Mouse (Mus musculus) hindbrain, embryonic 11.5 days (tissue): Measurements from ENCODE around the gene Stxbp1. TPM values are rescaled to one million over a fixed set of nuclear protein-coding genes. Genes with fewer than 3 reads are reported as not detected.

Experiments used
- ATAC-seq: fragments of 200-750 bp; cut with Nextera tagmentation; 2 replicates; pipeline ENCODE4 v1.8.0; 2017; ENCODE audit warnings: mild to moderate bottlenecking, moderate TSS enrichment, moderate library complexity; ENCODE audit not compliant: low FRiP score
- DNase-seq: peaks from one replicate; pipeline ENCODE4 v3.0.0-alpha.2; 2015; ENCODE audit warnings: low spot score
- H3K27ac ChIP-seq: fragments of 300-500 bp; sonication (generic); 2 replicates; pipeline ENCODE4 v1.5.1; 2014; ENCODE audit warnings: mild to moderate bottlenecking, low read depth, low read length
- H3K27me3 ChIP-seq: fragments of 300-500 bp; sonication (generic); 2 replicates; pipeline ENCODE4 v1.6.1; 2014; ENCODE audit warnings: mild to moderate bottlenecking, low read length, moderate library complexity, mixed read lengths; ENCODE audit not compliant: control insufficient read depth, insufficient read depth
- H3K36me3 ChIP-seq: fragments of 300-500 bp; sonication (generic); 2 replicates; pipeline ENCODE4 v1.6.1; 2014; ENCODE audit warnings: mild to moderate bottlenecking, low read length, moderate library complexity, mixed read lengths; ENCODE audit not compliant: control insufficient read depth, insufficient read depth
- H3K4me1 ChIP-seq: fragments of 300-500 bp; sonication (generic); replicated peaks from 2 replicates; pipeline ENCODE4 v1.6.1; 2014; ENCODE audit warnings: low read length, mixed read lengths; ENCODE audit not compliant: control insufficient read depth, insufficient read depth
- H3K4me2 ChIP-seq: fragments of 300-500 bp; sonication (generic); replicated peaks from 2 replicates; pipeline ENCODE4 v1.6.1; 2014; ENCODE audit warnings: mild to moderate bottlenecking, low read depth, low read length
- H3K4me3 ChIP-seq: fragments of 300-500 bp; sonication (generic); 2 replicates; pipeline ENCODE4 v1.5.1; 2014; ENCODE audit warnings: low read depth, low read length
- H3K9ac ChIP-seq: fragments of 300-500 bp; sonication (generic); 2 replicates; pipeline ENCODE4 v1.6.1; 2014; ENCODE audit warnings: low read depth, low read length
- H3K9me3 ChIP-seq: fragments of 300-500 bp; sonication (generic); 2 replicates; pipeline ENCODE4 v1.6.1; 2016; ENCODE audit warnings: low read length; ENCODE audit not compliant: control insufficient read depth
- WGBS: fragments of 180-500 bp; shearing (Covaris S2); extraction: QIAGEN DNeasy Blood & Tissue Kit; methylation state at CpG from one replicate; pipeline ENCODE4 v1.1.7; 2014; 5-methylcytosine and 5-hydroxymethylcytosine counted together
- polyA plus RNA-seq: library from polyadenylated mRNA; unstranded; fragments of >200 nt; fragmentation: Nextera tagmentation; extraction: Ambion mirVana; gene quantifications from 2 replicates; pipeline ENCODE4 v1.2.1, GENCODE M21; 2014

The Stxbp1 gene
- polyA plus RNA-seq, result 62.8 and 64.7 TPM in 2 replicates

- H3K36me3 ChIP-seq, result no peaks in the 10 kb centered on the region
- peak; percentile 95 for ATAC-seq
- peaks cover 3% of the 10 kb centered on the region; the same call in 1 of the 2 replicates for H3K27me3 ChIP-seq
- peak within 1 kb of the TSS; percentile 72 for H3K9ac ChIP-seq
- peak within 1 kb of the TSS; percentile 87 for H3K4me2 ChIP-seq
- DNase-seq, result peak; percentile 95
- peak within 1 kb of the TSS; percentile 74 for H3K4me3 ChIP-seq
- peak within 1 kb of the TSS; percentile 72 for H3K27ac ChIP-seq
- 0% methylated on average over 54 of the region's 78 CpGs for WGBS
- no peaks in the 10 kb centered on the region for H3K9me3 ChIP-seq
- H3K4me1 ChIP-seq, result 0 out of 2 replicates have a peak, but pooled peaks cover 1% of the 10 kb centered on the region
Measured at GRCm38 (mm10) chr2:32846805-32847467, at the start of gene Stxbp1. Gene Stxbp1, minus strand, starts transcription at chr2:32847245.

GRCm38 (mm10) chr2:32896507-32897147, 49.6 kb upstream of the Stxbp1 start:
- 48% methylated on average over 10 of the region's 10 CpGs for WGBS
- Histone ChIP-seq H3K27ac (no peak overlapping the region), H3K36me3 (no peaks in the 10 kb centered on the region), H3K4me2 (no peak overlapping the region), H3K9ac (no peak overlapping the region; the same call in 1 of the 2 replicates), H3K27me3 (no peaks in the 10 kb centered on the region), H3K4me3 (no peak overlapping the region), H3K4me1 (peaks cover 9% of the 10 kb centered on the region; the same call in 1 of the 2 replicates), H3K9me3 (no peaks in the 10 kb centered on the region)
- no peak for DNase-seq
- ATAC-seq, result peak; percentile 25; the same call in 1 of the 2 replicates

DNA sequence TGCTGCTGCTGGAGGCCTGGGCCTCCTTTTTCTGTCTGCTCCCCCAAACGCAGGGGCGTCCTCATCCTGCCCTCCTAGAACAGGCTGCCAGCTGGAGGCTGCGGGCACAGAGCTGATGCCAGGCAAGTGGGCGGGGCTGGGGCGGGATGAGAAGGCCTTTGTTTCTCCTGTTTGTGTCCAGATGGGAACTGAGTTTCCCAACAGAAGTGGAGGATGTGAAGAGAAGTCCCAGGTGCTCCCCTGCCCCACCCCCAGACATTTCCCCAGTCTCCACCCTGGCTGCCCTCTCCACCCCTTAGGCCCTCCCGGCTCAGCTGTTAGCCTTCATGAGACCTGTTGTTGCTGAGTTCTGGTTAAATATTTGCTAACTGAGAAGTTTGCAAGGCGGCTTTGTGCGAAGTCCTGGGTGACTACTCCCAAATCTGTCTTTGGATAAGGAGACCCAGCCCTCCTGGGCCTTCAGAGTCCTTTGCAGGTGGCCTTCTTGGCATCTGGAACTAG, 48.6 kb upstream of the Stxbp1 start:
- no peaks in the 10 kb centered on the region for H3K36me3 ChIP-seq
- H3K4me1 ChIP-seq, result peaks cover 9% of the 10 kb centered on the region; the same call in 1 of the 2 replicates
- H3K27me3 ChIP-seq, result no peaks in the 10 kb centered on the region
- H3K9me3 ChIP-seq, result no peaks in the 10 kb centered on the region
- ATAC-seq (no peak), DNase-seq (no peak)
- no peak overlapping the region for H3K4me2 ChIP-seq
- no peak overlapping the region; the same call in 1 of the 2 replicates for H3K27ac ChIP-seq
- WGBS, result 29% methylated on average over 6 of the region's 8 CpGs
- no peak overlapping the region for H3K9ac ChIP-seq
- no peak overlapping the region for H3K4me3 ChIP-seq

DNA sequence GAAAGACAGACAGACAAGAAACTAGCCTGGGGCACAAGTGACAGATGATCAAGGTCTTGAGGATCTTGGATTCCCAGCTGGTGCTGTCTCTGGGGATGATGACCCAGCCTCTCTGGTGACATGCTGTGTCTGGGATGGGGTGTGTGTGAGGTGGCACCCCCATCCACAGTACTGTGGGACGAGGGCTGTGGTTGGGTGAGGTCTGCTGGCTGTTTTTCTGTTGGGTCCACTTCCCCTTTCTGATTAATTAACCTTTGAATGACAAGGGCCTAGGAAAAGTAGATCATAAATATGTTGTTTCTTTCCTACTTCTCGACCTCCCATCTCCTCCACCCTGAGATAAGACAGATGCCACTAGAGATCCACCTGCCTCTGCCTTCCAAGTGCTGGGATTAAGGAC, 47.1 kb upstream of the Stxbp1 start:
- H3K27me3 ChIP-seq, result no peaks in the 10 kb centered on the region
- H3K27ac ChIP-seq, result no peak overlapping the region
- no peak overlapping the region for H3K4me2 ChIP-seq
- peaks cover 9% of the 10 kb centered on the region; the same call in 1 of the 2 replicates for H3K4me1 ChIP-seq
- H3K9ac ChIP-seq, result no peak overlapping the region
- H3K36me3 ChIP-seq, result no peaks in the 10 kb centered on the region
- DNase-seq, result no peak
- no peak for ATAC-seq
- 78% methylated on average over 2 of the region's 2 CpGs for WGBS
- H3K4me3 ChIP-seq, result no peak overlapping the region
- no peaks in the 10 kb centered on the region for H3K9me3 ChIP-seq

- H3K9me3 ChIP-seq, result no peaks in the 10 kb centered on the region
- no peak for DNase-seq
- WGBS, result 90% methylated on average over 14 of the region's 14 CpGs
- no peak for ATAC-seq
- no peak overlapping the region for H3K4me2 ChIP-seq
- H3K9ac ChIP-seq, result no peak overlapping the region
- H3K36me3 ChIP-seq, result no peaks in the 10 kb centered on the region
- H3K27ac ChIP-seq, result no peak overlapping the region
- H3K4me1 ChIP-seq, result peaks cover 9% of the 10 kb centered on the region; the same call in 1 of the 2 replicates
- H3K27me3 ChIP-seq, result no peaks in the 10 kb centered on the region
- no peak overlapping the region for H3K4me3 ChIP-seq
Measured at GRCm38 (mm10) chr2:32892490-32892889, 45.4 kb upstream of the Stxbp1 start.

DNA sequence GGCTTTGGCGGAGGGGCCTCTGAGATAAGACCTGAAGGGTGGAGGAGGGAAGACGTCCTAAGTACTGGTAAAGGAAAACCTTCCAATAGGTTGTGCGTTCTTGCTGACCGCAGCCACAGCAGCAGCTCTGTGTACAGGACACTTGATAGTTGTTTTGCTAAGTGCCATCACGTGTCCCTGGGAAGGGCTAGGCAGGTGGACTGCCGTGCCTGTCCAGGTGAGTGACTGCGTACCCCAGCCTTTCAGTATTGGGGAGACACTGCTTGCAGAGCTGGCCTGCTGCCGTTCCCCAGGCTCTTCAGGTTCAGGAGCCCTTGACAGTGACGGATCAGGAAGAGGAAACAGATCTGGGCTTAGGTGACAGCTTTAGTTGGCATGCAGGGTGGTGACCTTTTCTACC, 44.2 kb upstream of the Stxbp1 start:
- Histone ChIP-seq H3K9me3 (no peaks in the 10 kb centered on the region), H3K9ac (no peak overlapping the region), H3K4me1 (peaks cover 2% of the 10 kb centered on the region; the same call in 1 of the 2 replicates), H3K36me3 (no peaks in the 10 kb centered on the region), H3K4me3 (no peak overlapping the region), H3K27me3 (no peaks in the 10 kb centered on the region), H3K27ac (no peak overlapping the region), H3K4me2 (no peak overlapping the region)
- WGBS, result 76% methylated on average over 9 of the region's 9 CpGs
- ATAC-seq (no peak), DNase-seq (no peak)

DNA sequence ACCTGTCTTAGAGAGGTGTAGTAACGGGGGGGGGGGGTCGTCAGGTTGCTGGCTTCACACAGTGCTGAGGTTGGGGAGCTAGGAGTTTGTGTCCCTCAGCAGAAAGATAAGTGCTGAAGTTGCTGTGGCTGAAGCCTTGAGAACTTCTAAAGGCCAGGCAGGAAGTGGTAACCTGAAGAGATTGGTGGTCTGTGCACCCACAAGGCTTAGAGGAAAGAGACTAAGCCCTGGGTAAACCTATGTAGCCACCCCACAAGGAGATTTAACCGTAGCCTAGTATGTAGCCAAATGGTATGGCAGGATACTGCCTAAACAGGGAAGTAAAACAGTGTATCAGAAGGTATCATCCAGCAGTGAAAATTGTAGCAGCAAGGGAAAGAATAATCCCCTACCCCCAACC, 43.2 kb upstream of the Stxbp1 start:
- DNase-seq (no peak), ATAC-seq (no peak)
- H3K36me3 ChIP-seq, result no peaks in the 10 kb centered on the region
- no peaks in the 10 kb centered on the region for H3K4me1 ChIP-seq
- no peak overlapping the region for H3K4me2 ChIP-seq
- H3K27ac ChIP-seq, result no peak overlapping the region
- 86% methylated on average over 3 of the region's 3 CpGs for WGBS
- no peaks in the 10 kb centered on the region for H3K9me3 ChIP-seq
- no peak overlapping the region for H3K9ac ChIP-seq
- H3K27me3 ChIP-seq, result no peaks in the 10 kb centered on the region
- no peak overlapping the region for H3K4me3 ChIP-seq

GRCm38 (mm10) chr2:32888551-32888950, 41.5 kb upstream of the Stxbp1 start:
- DNase-seq, result no peak
- no peak overlapping the region for H3K4me3 ChIP-seq
- no peak overlapping the region for H3K4me2 ChIP-seq
- no peaks in the 10 kb centered on the region for H3K36me3 ChIP-seq
- no peak overlapping the region for H3K9ac ChIP-seq
- ATAC-seq, result no peak
- 26% methylated on average over 3 of the region's 3 CpGs for WGBS
- no peaks in the 10 kb centered on the region for H3K9me3 ChIP-seq
- H3K27me3 ChIP-seq, result no peaks in the 10 kb centered on the region
- no peak overlapping the region for H3K27ac ChIP-seq
- no peaks in the 10 kb centered on the region for H3K4me1 ChIP-seq
